Mouse (Mus musculus): ENCODE measurements at regions not wholly inside any gene's neighbourhood (a gene's known extent, or its start where the extent isn't known, plus 50 kb on each side); places are given as distances from the start of the nearest gene placed in this dataset.

- Histone ChIP-seq H3K4me3 (ENCODE audit: low read length) (no peak overlapping the region), H3K27me3 (replicated peaks; ENCODE audit: control insufficient read depth, insufficient read depth, low read length) (no peaks in the 10 kb centered on the region), H3K4me1 (ENCODE audit: control insufficient read depth, insufficient read depth, low read depth, low read length) (no peaks in the 10 kb centered on the region), H3K36me3 (ENCODE audit: control insufficient read depth, insufficient read depth, low read length) (no peaks in the 10 kb centered on the region), H3K4me2 (ENCODE audit: low read length) (no peak overlapping the region), H3K9me3 (ENCODE audit: control insufficient read depth, low read length) (no peaks in the 10 kb centered on the region), H3K27ac (ENCODE audit: low read depth, low read length) (no peak overlapping the region), H3K9ac (ENCODE audit: low read depth, low read length) (no peak overlapping the region)
- WGBS, result 64% methylated on average over 4 of the region's 4 CpGs
- no peak for ATAC-seq
Observed at GRCm38 (mm10) chr2:50493597-50494335, 197.2 kb upstream of the Mmadhc start.

- Histone ChIP-seq H3K9me3 (ENCODE audit: control insufficient read depth, low read length) (peaks cover 4% of the 10 kb centered on the region), H3K9ac (ENCODE audit: low read depth, low read length) (no peak overlapping the region), H3K36me3 (ENCODE audit: control insufficient read depth, insufficient read depth, low read length) (0 out of 2 replicates have a peak, but pooled peaks cover under 1% of the 10 kb centered on the region), H3K4me1 (ENCODE audit: control insufficient read depth, insufficient read depth, low read depth, low read length) (no peaks in the 10 kb centered on the region), H3K4me2 (ENCODE audit: low read length) (no peak overlapping the region), H3K27me3 (replicated peaks; ENCODE audit: control insufficient read depth, insufficient read depth, low read length) (no peaks in the 10 kb centered on the region), H3K27ac (ENCODE audit: low read depth, low read length) (no peak overlapping the region), H3K4me3 (ENCODE audit: low read length) (no peak overlapping the region)
- WGBS, result 69% methylated on average over 4 of the region's 4 CpGs
- ATAC-seq, result no peak
Observed at GRCm38 (mm10) chr2:50463799-50464198, 167.2 kb upstream of the Mmadhc start.

- 91% methylated on average over 1 of the region's 1 CpGs for WGBS
Observed at GRCm38 (mm10) chr2:50462378-50462777, 165.8 kb upstream of the Mmadhc start.

GRCm38 (mm10) chr2:50456654-50457053, 160.1 kb upstream of the Mmadhc start:
- Histone ChIP-seq H3K27ac (ENCODE audit: low read depth, low read length) (no peak overlapping the region), H3K27me3 (replicated peaks; ENCODE audit: control insufficient read depth, insufficient read depth, low read length) (no peaks in the 10 kb centered on the region), H3K4me1 (ENCODE audit: control insufficient read depth, insufficient read depth, low read depth, low read length) (no peaks in the 10 kb centered on the region), H3K9me3 (ENCODE audit: control insufficient read depth, low read length) (peaks cover 6% of the 10 kb centered on the region), H3K36me3 (ENCODE audit: control insufficient read depth, insufficient read depth, low read length) (0 out of 2 replicates have a peak, but pooled peaks cover 2% of the 10 kb centered on the region), H3K4me2 (ENCODE audit: low read length) (no peak overlapping the region), H3K9ac (ENCODE audit: low read depth, low read length) (no peak overlapping the region), H3K4me3 (ENCODE audit: low read length) (no peak overlapping the region)
- no peak for ATAC-seq
- WGBS, result 80% methylated on average over 1 of the region's 1 CpGs

More at GRCm38 (mm10) chr2:50462378-50462777, 165.8 kb upstream of the Mmadhc start:
- no peak for ATAC-seq
- H3K9ac ChIP-seq (ENCODE audit: low read depth, low read length), result no peak overlapping the region
- H3K4me1 ChIP-seq (ENCODE audit: control insufficient read depth, insufficient read depth, low read depth, low read length), result no peaks in the 10 kb centered on the region
- H3K4me2 ChIP-seq (ENCODE audit: low read length), result no peak overlapping the region
- H3K4me3 ChIP-seq (ENCODE audit: low read length), result no peak overlapping the region
- H3K36me3 ChIP-seq (ENCODE audit: control insufficient read depth, insufficient read depth, low read length), result 0 out of 2 replicates have a peak, but pooled peaks cover 2% of the 10 kb centered on the region
- H3K9me3 ChIP-seq (ENCODE audit: control insufficient read depth, low read length), result peaks cover 6% of the 10 kb centered on the region
- no peaks in the 10 kb centered on the region for H3K27me3 ChIP-seq (replicated peaks; ENCODE audit: control insufficient read depth, insufficient read depth, low read length)
- no peak overlapping the region for H3K27ac ChIP-seq (ENCODE audit: low read depth, low read length)

- H3K9ac ChIP-seq (ENCODE audit: low read depth, low read length), result no peak overlapping the region
- H3K27me3 ChIP-seq (replicated peaks; ENCODE audit: control insufficient read depth, insufficient read depth, low read length), result no peaks in the 10 kb centered on the region
- no peaks in the 10 kb centered on the region for H3K4me1 ChIP-seq (ENCODE audit: control insufficient read depth, insufficient read depth, low read depth, low read length)
- ATAC-seq, result no peak
- H3K27ac ChIP-seq (ENCODE audit: low read depth, low read length), result no peak overlapping the region
- no peak overlapping the region for H3K4me3 ChIP-seq (ENCODE audit: low read length)
- no peak overlapping the region for H3K4me2 ChIP-seq (ENCODE audit: low read length)
- H3K9me3 ChIP-seq (ENCODE audit: control insufficient read depth, low read length), result no peaks in the 10 kb centered on the region
- no peaks in the 10 kb centered on the region for H3K36me3 ChIP-seq (ENCODE audit: control insufficient read depth, insufficient read depth, low read length)
Observed at GRCm38 (mm10) chr2:50448117-50448516, 151.5 kb upstream of the Mmadhc start.

- Histone ChIP-seq H3K4me2 (ENCODE audit: low read length) (no peak overlapping the region), H3K4me3 (ENCODE audit: low read length) (no peak overlapping the region), H3K27ac (ENCODE audit: low read depth, low read length) (no peak overlapping the region), H3K27me3 (replicated peaks; ENCODE audit: control insufficient read depth, insufficient read depth, low read length) (no peaks in the 10 kb centered on the region), H3K36me3 (ENCODE audit: control insufficient read depth, insufficient read depth, low read length) (no peaks in the 10 kb centered on the region), H3K9ac (ENCODE audit: low read depth, low read length) (no peak overlapping the region), H3K9me3 (ENCODE audit: control insufficient read depth, low read length) (no peaks in the 10 kb centered on the region), H3K4me1 (ENCODE audit: control insufficient read depth, insufficient read depth, low read depth, low read length) (no peaks in the 10 kb centered on the region)
- WGBS, result 74% methylated on average over 2 of the region's 2 CpGs
- ATAC-seq, result no peak
Observed at GRCm38 (mm10) chr2:50445963-50446485, 149.4 kb upstream of the Mmadhc start.

GRCm38 (mm10) chr2:50440333-50440732, 143.7 kb upstream of the Mmadhc start:
- no peak for ATAC-seq
- no peak overlapping the region for H3K4me3 ChIP-seq (ENCODE audit: low read length)
- no peak overlapping the region for H3K27ac ChIP-seq (ENCODE audit: low read depth, low read length)
- no peak overlapping the region for H3K4me2 ChIP-seq (ENCODE audit: low read length)
- H3K9me3 ChIP-seq (ENCODE audit: control insufficient read depth, low read length), result no peaks in the 10 kb centered on the region
- no peaks in the 10 kb centered on the region for H3K36me3 ChIP-seq (ENCODE audit: control insufficient read depth, insufficient read depth, low read length)
- no peaks in the 10 kb centered on the region for H3K4me1 ChIP-seq (ENCODE audit: control insufficient read depth, insufficient read depth, low read depth, low read length)
- no peaks in the 10 kb centered on the region for H3K27me3 ChIP-seq (replicated peaks; ENCODE audit: control insufficient read depth, insufficient read depth, low read length)
- no peak overlapping the region for H3K9ac ChIP-seq (ENCODE audit: low read depth, low read length)

- no peak for ATAC-seq
- Histone ChIP-seq H3K27me3 (replicated peaks; ENCODE audit: control insufficient read depth, insufficient read depth, low read length) (no peaks in the 10 kb centered on the region), H3K9me3 (ENCODE audit: control insufficient read depth, low read length) (no peaks in the 10 kb centered on the region), H3K4me1 (ENCODE audit: control insufficient read depth, insufficient read depth, low read depth, low read length) (no peaks in the 10 kb centered on the region), H3K27ac (ENCODE audit: low read depth, low read length) (no peak overlapping the region), H3K4me3 (ENCODE audit: low read length) (no peak overlapping the region), H3K36me3 (ENCODE audit: control insufficient read depth, insufficient read depth, low read length) (no peaks in the 10 kb centered on the region), H3K9ac (ENCODE audit: low read depth, low read length) (no peak overlapping the region), H3K4me2 (ENCODE audit: low read length) (no peak overlapping the region)
- 86% methylated on average over 4 of the region's 4 CpGs for WGBS
Observed at GRCm38 (mm10) chr2:50433166-50433565, 136.6 kb upstream of the Mmadhc start.

- H3K9me3 ChIP-seq (ENCODE audit: control insufficient read depth, low read length), result no peaks in the 10 kb centered on the region
- H3K9ac ChIP-seq (ENCODE audit: low read depth, low read length), result no peak overlapping the region
- no peak overlapping the region for H3K27ac ChIP-seq (ENCODE audit: low read depth, low read length)
- no peak for ATAC-seq
- H3K4me2 ChIP-seq (ENCODE audit: low read length), result no peak overlapping the region
- H3K36me3 ChIP-seq (ENCODE audit: control insufficient read depth, insufficient read depth, low read length), result no peaks in the 10 kb centered on the region
- H3K4me1 ChIP-seq (ENCODE audit: control insufficient read depth, insufficient read depth, low read depth, low read length), result no peaks in the 10 kb centered on the region
- 86% methylated on average over 3 of the region's 3 CpGs for WGBS
- H3K4me3 ChIP-seq (ENCODE audit: low read length), result no peak overlapping the region
- no peaks in the 10 kb centered on the region for H3K27me3 ChIP-seq (replicated peaks; ENCODE audit: control insufficient read depth, insufficient read depth, low read length)
Observed at GRCm38 (mm10) chr2:50425151-50425550, 128.6 kb upstream of the Mmadhc start.
